Mouse (Mus musculus) adrenal gland, postnatal 14 days (tissue): ENCODE data around the gene Rarb. TPM values are rescaled to one million over a fixed set of nuclear protein-coding genes. Genes with fewer than 3 reads are reported as not detected.
"Not testable (repeated sequence)": the region's sequence is repeated elsewhere in the genome, so short reads cannot be mapped to it uniquely, and the experiment has no call there.

ENCODE experiments used
- DNase-seq: peaks from one replicate; pipeline ENCODE4 v3.0.0; 2021; ENCODE audit warnings: mixed read lengths
- long read RNA-seq, 2 experiments: library from polyadenylated mRNA; stranded (forward); transcript quantifications; one replicate each; pipeline ENCODE4 v2.0.0; 2021
- total RNA-seq: library from RNA; stranded (reverse); gene quantifications from 2 replicates; pipeline ENCODE4 v1.2.3, GENCODE M21; 2021

Gene Rarb
- total RNA-seq: 15.2 and 15.4 TPM in 2 replicates
- long read RNA-seq, experiment 1, transcript Rarb-201 (8 exons, 3,108 nt): major isoform, 7 of 14 reads
- long read RNA-seq, experiment 1, partial matches to known transcripts: 2 of 14 reads
- long read RNA-seq, experiment 1, other reads (novel, unspliced or antisense): 5 of 14 reads
- long read RNA-seq, experiment 2, transcript Rarb-201 (8 exons, 3,108 nt): major isoform, 6 of 10 reads
- long read RNA-seq, experiment 2, partial matches to known transcripts: 1 of 10 reads
- long read RNA-seq, experiment 2, other reads (novel, unspliced or antisense): 3 of 10 reads

- peak; percentile 18 for DNase-seq
Measured at GRCm38 (mm10) chr14:16818602-16819250, at the start of gene Rarb. Gene Rarb (minus strand): TSS chr14:16819156.

GRCm38 (mm10) chr14:16842036-16842435 is 23.1 kb upstream of the Rarb start:
- DNase-seq: no peak

GRCm38 (mm10) chr14:16841597-16841989 is 22.6 kb upstream of the Rarb start:
- DNase-seq: no peak

GRCm38 (mm10) chr14:16840951-16841596 is 22.1 kb upstream of the Rarb start:
- peak; percentile 34 for DNase-seq

GRCm38 (mm10) chr14:16840135-16840534 is 21.2 kb upstream of the Rarb start:
- no peak for DNase-seq

GRCm38 (mm10) chr14:16815096-16815741 is 3.7 kb downstream of the Rarb start:
- no peak for DNase-seq

- no peak for DNase-seq
Measured at GRCm38 (mm10) chr14:16806155-16806554, 12.8 kb downstream of the Rarb start.

GRCm38 (mm10) chr14:16790161-16790560 is 28.8 kb downstream of the Rarb start:
- no peak for DNase-seq

GRCm38 (mm10) chr14:16781942-16782541 is 36.9 kb downstream of the Rarb start:
- no peak for DNase-seq

GRCm38 (mm10) chr14:16776723-16777381 is 42.1 kb downstream of the Rarb start:
- no peak for DNase-seq

- DNase-seq: no peak
Measured at GRCm38 (mm10) chr14:16772927-16773326, 46.0 kb downstream of the Rarb start.

GRCm38 (mm10) chr14:16765891-16766290 is 53.1 kb downstream of the Rarb start:
- no peak for DNase-seq

GRCm38 (mm10) chr14:16762773-16763172 is 56.2 kb downstream of the Rarb start:
- no peak for DNase-seq

- DNase-seq: no peak
Measured at GRCm38 (mm10) chr14:16758773-16759434, 60.1 kb downstream of the Rarb start.

GRCm38 (mm10) chr14:16755601-16756000 is 63.4 kb downstream of the Rarb start:
- DNase-seq: not testable (repeated sequence)

GRCm38 (mm10) chr14:16752648-16753047 is 66.3 kb downstream of the Rarb start:
- DNase-seq: no peak

- no peak for DNase-seq
Measured at GRCm38 (mm10) chr14:16746982-16747578, 71.9 kb downstream of the Rarb start.

GRCm38 (mm10) chr14:16740982-16741739 is 77.8 kb downstream of the Rarb start:
- DNase-seq: no peak

GRCm38 (mm10) chr14:16738538-16738937 is 80.4 kb downstream of the Rarb start:
- DNase-seq: no peak

GRCm38 (mm10) chr14:16737781-16738180 is 81.2 kb downstream of the Rarb start:
- DNase-seq: no peak
